Mouse (Mus musculus) WW6 (cell line): ENCODE measurements around the gene Sepsecs.
A peak's percentile ranks its signal among the peaks of the same experiment; 100 is the strongest.
"Not testable (repeated sequence)": the region's sequence is repeated elsewhere in the genome, so short reads cannot be mapped to it uniquely, and the experiment has no call there.

Experiments
- DNase-seq: peaks from one replicate; pipeline ENCODE4 v3.0.0-alpha.2; 2013; ENCODE audit warnings: low read depth, low spot score

The Sepsecs gene

GRCm38 (mm10) chr5:52669426-52670191 lies at the start of gene Sepsecs:
Gene Sepsecs, minus strand, starts transcription at chr5:52669708.
- peak; percentile 78 for DNase-seq

- DNase-seq: no peak
Observed at GRCm38 (mm10) chr5:52716742-52717448, 47.4 kb upstream of the Sepsecs start.

- DNase-seq: no peak
Observed at GRCm38 (mm10) chr5:52712704-52713103, 43.2 kb upstream of the Sepsecs start.

- DNase-seq: no peak
Observed at GRCm38 (mm10) chr5:52704562-52704961, 35.1 kb upstream of the Sepsecs start.

GRCm38 (mm10) chr5:52697882-52698440 lies 28.5 kb upstream of the Sepsecs start:
- not testable (repeated sequence) for DNase-seq

GRCm38 (mm10) chr5:52697291-52697690 lies 27.8 kb upstream of the Sepsecs start:
- no peak for DNase-seq

DNA sequence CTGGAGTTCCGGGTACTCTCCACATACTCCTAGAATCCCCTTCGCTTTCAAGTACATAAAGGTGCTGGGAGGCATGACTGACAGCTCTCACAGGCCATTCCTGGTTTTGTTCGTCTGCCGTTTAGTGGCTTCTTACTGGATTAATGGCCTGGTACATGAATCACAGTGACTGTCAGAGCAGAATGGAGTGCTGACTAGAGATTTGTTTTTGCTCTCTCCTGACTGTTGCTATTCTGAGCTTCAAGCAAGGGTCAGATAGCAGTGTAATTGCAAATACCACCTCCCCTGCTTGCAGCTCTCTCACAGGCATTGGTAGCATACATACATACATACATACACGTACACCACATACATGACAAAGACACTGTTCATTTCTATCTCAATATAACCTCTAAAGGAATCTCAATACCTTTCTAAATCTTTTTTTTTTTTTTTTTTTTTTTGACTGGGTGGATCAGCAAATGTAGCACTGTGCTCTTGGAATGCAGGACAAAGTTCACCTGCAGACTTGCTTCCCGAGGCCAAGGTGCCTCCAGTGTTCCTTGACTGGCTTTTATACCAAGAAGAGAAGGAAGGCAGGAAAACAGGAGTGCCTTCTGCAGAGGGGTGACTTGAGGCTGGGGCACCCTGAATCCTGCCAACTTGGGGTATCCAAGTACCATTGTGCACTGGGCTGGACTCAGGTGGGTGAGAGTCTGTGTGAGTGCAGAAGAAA lies 18.4 kb upstream of the Sepsecs start:
- no peak for DNase-seq

DNA sequence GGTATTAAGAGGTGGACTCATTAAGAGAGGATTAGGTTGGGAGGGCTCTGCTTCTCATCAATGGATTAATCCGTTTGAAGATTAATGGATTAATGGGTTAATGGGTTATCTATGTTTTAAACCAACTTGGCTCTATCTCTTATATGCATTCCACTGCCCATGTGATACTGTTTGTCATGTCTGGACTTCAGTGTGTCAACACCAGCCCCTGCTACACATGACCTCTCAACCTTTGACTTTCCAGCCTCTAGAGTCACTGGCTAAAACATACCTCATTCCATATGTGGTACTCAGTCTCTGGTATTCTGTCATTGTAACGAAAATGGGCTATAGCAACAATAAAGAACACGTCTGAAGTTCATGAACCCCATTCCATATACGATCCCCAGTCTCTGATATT lies 11.6 kb upstream of the Sepsecs start:
- DNase-seq: no peak

DNA sequence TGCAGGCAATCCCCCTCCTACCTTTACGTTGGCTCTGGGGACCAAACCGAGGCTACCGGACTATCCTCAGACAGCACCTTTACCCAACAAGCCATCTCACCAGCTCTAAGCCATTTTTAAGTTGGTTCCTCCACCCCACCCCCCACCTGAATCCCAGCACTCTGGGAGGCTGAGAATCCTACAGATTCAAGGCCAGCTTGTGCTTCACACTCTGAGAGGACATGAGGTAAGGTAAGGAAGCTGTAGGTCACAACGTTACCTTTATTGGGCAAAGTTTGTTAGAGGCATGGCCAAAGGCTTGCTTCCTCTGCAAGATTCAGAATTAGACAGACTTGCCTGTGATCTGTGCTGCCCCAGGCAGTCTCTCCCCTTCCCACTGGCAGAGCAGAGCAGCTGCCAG lies 10.7 kb upstream of the Sepsecs start:
- DNase-seq: no peak

- DNase-seq: no peak
Observed at GRCm38 (mm10) chr5:52678498-52679070, 9.1 kb upstream of the Sepsecs start.

DNA sequence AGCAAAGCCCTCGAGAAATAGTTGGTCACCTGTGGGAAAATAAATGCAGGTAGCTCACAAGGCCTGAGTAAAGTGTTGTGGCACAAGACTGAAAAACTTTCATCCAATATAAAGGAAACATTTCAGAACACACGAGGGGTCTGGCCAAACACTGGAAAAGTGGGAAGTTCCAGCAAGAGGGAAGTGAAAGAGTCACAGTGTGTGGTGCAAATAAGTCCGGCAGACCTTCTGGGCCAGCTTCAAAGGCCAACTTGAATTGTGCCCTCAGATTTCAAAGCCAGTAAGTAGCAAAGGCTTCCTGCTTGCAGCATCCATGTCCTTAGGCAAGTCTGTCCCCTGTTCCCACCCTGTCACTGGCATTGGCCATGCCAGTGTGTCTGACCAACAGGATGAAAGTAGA lies 7.6 kb upstream of the Sepsecs start:
- DNase-seq: no peak

DNA sequence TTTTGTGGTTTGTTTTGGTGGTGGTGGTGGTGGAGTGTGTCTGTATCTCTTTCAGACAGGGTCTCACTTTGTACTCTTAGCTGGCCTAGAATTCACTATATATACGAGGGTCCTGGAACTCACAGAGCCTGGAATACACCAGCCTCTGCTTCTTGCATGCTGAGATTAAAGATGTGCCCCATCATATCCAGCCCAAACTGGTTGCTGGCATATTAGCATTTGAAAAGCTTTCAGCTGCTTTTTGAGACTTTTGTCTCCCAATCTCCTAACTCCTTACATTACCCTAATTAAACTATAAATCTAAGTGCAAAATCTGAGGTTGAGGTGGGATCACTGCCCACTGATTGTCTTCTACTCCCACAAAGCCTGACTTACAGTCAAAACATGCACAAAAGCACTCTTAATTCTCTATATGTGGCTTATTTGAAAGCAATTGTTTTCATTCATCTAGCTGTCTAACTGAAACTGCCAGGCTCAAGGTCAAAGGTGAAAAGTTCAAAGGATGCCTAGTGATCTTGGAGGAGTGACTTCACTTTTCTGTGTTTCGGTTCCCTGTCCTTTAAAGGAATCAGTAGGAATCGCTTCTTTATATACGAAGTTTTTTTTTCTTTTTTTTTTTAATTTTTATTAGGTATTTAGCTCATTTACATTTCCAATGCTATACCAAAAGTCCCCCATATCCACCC lies 5.0 kb upstream of the Sepsecs start:
- no peak for DNase-seq

GRCm38 (mm10) chr5:52673341-52673740 lies 3.8 kb upstream of the Sepsecs start:
- DNase-seq: no peak

DNA sequence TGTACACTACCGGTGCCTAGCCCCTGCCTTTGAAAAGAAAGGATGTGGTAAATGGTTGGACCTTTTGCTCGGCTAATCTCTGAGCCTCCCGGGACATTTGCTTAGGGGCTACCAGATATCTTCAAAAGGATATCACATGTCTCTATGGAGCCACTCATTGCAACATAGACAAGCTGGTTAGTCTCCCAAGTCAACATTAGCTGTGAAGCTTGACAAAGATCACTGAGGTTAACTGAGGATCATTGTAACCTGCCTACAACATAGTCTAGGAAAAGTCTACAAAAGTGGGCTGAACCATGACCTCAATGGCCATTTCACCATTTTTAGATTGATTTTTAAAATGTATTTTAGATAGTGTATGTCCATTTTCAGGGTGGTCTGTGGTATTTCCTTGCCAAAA lies 1.2 kb upstream of the Sepsecs start:
- no peak for DNase-seq

GRCm38 (mm10) chr5:52666766-52667165 lies 2.7 kb downstream of the Sepsecs start:
- DNase-seq: no peak

- DNase-seq: no peak
Observed at GRCm38 (mm10) chr5:52657957-52658356, 11.6 kb downstream of the Sepsecs start.

DNA sequence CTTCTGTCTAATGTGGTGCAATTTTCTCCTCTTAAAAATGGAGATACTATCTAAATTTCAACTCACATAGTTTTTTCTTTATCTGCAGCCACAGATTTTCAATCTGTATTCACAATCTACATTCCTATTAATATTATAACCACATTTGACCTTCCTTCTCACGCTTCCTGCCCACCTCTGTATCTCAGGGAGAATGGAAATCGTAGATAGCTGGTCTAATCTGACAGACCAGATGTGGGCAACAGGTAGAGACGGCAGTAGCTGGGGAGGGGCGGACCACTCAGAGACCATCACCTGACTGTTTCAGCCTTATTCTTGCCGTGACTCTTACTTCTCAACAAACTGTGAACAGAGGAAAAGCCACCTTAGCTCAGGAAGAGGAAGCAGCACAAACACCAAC lies 12.2 kb downstream of the Sepsecs start:
- DNase-seq: no peak

DNA sequence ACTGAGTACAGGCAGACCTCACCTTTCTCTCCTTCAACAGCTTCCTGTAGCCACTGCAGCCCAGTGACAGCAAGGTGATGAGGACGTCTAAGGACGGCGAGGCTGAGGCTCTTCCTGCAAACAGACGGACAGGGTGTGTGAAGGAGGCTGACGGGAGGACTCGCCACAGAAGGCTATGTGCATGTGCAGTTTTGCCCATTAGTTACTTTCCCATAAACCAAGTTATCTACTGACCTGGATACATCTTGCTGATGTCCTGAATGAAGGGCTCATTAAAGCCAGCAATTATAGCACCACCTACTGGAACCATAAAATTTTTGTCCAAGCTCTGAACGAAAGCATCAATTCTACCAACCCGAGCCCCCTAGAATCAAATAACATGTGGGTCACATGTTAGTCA lies 13.5 kb downstream of the Sepsecs start:
- no peak for DNase-seq

DNA sequence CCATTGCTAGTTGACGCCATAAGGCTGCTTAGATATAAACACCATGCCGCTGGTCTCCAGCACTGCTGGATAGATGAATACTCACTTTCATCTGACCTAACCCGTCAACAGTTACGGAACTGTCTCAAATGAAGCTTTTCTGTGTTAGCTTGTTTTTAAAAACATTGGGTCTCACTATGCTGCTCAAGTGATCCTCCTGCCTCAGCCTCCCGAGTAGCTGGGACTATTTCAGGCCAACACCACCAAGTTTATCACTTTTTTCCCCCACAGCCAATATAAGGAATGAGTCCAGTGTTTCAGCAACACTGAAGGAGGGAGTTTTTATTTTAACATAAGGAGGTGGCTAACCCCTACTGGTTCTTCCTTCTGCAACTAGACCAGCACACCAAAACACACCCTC lies 14.5 kb downstream of the Sepsecs start:
- DNase-seq: no peak

GRCm38 (mm10) chr5:52652606-52653005 lies 16.9 kb downstream of the Sepsecs start:
- DNase-seq: no peak

GRCm38 (mm10) chr5:52652086-52652485 lies 17.4 kb downstream of the Sepsecs start:
- no peak for DNase-seq
